Mouse (Mus musculus) midbrain, embryonic 16.5 days (tissue): ENCODE results near the gene Tmem141. TPM values are rescaled to one million over a fixed set of nuclear protein-coding genes. Genes with fewer than 3 reads are reported as not detected.

ENCODE experiments used
- ATAC-seq: fragments of 200-750 bp; cut with Nextera tagmentation; 2 replicates; pipeline ENCODE4 v1.8.0; 2017; ENCODE audit warnings: moderate TSS enrichment
- H3K27ac ChIP-seq: fragments of 300-500 bp; sonication (generic); 2 replicates; pipeline ENCODE4 v1.5.1; 2014; ENCODE audit warnings: mild to moderate bottlenecking, low read length, mixed read lengths
- H3K27me3 ChIP-seq: fragments of 300-500 bp; sonication (generic); 2 replicates; pipeline ENCODE4 v1.6.1; 2014; ENCODE audit warnings: low read depth, low read length, mixed read lengths; ENCODE audit not compliant: control insufficient read depth, insufficient read depth
- H3K36me3 ChIP-seq: fragments of 300-500 bp; sonication (generic); 2 replicates; pipeline ENCODE4 v1.6.1; 2014; ENCODE audit warnings: mild to moderate bottlenecking, low read length, moderate library complexity, mixed read lengths; ENCODE audit not compliant: control insufficient read depth, insufficient read depth
- H3K4me1 ChIP-seq: fragments of 300-500 bp; sonication (generic); 2 replicates; pipeline ENCODE4 v1.6.1; 2014; ENCODE audit warnings: mild to moderate bottlenecking, low read length, mixed read lengths; ENCODE audit not compliant: control insufficient read depth, insufficient read depth
- H3K4me2 ChIP-seq: fragments of 300-500 bp; sonication (generic); 2 replicates; pipeline ENCODE4 v1.6.1; 2014; ENCODE audit warnings: mild to moderate bottlenecking, low read length, mixed read lengths
- H3K4me3 ChIP-seq: fragments of 300-500 bp; sonication (generic); 2 replicates; pipeline ENCODE4 v1.5.1; 2014; ENCODE audit warnings: low read depth, mild to moderate bottlenecking, low read length, moderate library complexity, mixed read lengths
- H3K9ac ChIP-seq: fragments of 300-500 bp; sonication (generic); 2 replicates; pipeline ENCODE4 v1.6.1; 2014; ENCODE audit warnings: low read depth, low read length, mixed read lengths
- H3K9me3 ChIP-seq: fragments of 300-500 bp; sonication (generic); replicated peaks from 2 replicates; pipeline ENCODE4 v1.6.1; 2014; ENCODE audit warnings: mild to moderate bottlenecking, low read length, mixed read lengths; ENCODE audit not compliant: control insufficient read depth, poor library complexity, severe bottlenecking
- WGBS: fragments of 180-500 bp; shearing (Covaris S2); extraction: QIAGEN DNeasy Blood & Tissue Kit; methylation state at CpG from one replicate; pipeline ENCODE4 v1.1.7; 2014; 5-methylcytosine and 5-hydroxymethylcytosine counted together
- polyA plus RNA-seq: library from polyadenylated mRNA; unstranded; fragments of >200 nt; fragmentation: Nextera tagmentation; extraction: Ambion mirVana; gene quantifications from 2 replicates; pipeline ENCODE4 v1.2.1, GENCODE M21; 2015

Gene Tmem141
- 56.4 and 67.2 TPM in 2 replicates for polyA plus RNA-seq

DNA sequence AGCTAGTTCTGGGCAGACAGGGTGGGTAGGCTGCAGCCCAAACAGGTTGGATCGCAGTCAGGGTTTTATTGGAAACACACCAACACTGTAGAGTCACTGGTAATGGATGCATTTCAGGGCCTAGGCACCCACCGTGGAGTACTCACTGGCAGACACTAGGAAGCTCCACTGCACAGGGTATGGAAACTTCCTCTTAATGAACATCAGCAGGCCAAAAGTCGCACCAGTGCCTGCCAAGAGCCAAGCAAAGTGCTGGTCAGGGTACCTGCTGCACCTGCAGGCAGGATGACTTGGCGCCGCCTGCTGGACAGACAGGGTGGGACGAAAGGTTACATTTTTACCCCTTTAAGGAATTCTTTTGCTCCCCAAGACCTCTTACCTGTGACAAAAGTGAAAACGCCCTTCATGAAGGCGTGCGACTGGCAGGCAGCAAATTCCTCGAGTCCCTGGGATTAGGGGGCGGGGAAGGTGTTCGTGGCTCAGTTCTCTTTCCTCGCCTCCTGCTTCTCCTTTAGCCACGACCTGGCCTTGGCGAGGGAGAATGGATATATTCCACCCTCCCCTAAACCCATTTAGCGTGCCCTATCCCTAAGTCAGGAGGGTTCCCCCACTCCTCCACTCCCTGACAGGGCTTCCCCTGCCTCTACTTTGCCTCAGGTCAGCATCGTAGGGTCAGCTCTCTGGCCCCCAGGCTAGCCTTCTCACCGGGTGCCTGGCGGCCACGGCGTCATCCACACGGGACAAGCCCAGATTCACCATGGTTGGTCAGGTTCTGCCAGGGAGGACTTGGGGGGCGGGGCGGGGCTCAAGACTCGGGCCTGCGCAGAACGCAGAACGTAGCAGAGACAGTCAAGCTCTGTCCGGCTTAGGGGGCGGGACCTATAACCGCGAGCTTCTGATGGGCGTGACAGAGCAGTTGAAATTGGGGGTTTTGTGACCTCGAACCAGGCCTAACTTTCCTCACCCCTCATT lies at the start of gene Tmem141:
TSS of gene Tmem141 (minus strand) at position 777 of the 972 bp plus-strand sequence.
- Histone ChIP-seq H3K4me3 (peak within 1 kb of the TSS; percentile 61), H3K4me2 (peak within 1 kb of the TSS; percentile 85), H3K36me3 (no peaks in the 10 kb centered on the region), H3K27ac (peak within 1 kb of the TSS; percentile 80), H3K27me3 (peaks cover 11% of the 10 kb centered on the region), H3K9ac (peak within 1 kb of the TSS; percentile 81), H3K9me3 (no peaks in the 10 kb centered on the region), H3K4me1 (peaks cover 7% of the 10 kb centered on the region)
- WGBS, result 5% methylated on average over 34 of the region's 34 CpGs
- peak; percentile 97 for ATAC-seq

- Histone ChIP-seq H3K4me3 (no peak overlapping the region), H3K4me1 (no peaks in the 10 kb centered on the region), H3K9me3 (no peaks in the 10 kb centered on the region), H3K9ac (no peak overlapping the region), H3K36me3 (no peaks in the 10 kb centered on the region), H3K27me3 (no peaks in the 10 kb centered on the region), H3K27ac (no peak overlapping the region), H3K4me2 (no peak overlapping the region)
- 73% methylated on average over 1 of the region's 1 CpGs for WGBS
- ATAC-seq, result no peak
These were observed 44.7 kb upstream of the Tmem141 start for GRCm38 (mm10) chr2:25666516-25666915.

GRCm38 (mm10) chr2:25664125-25664524 lies 42.3 kb upstream of the Tmem141 start:
- Histone ChIP-seq H3K27me3 (no peaks in the 10 kb centered on the region), H3K27ac (no peak overlapping the region), H3K4me1 (no peaks in the 10 kb centered on the region), H3K9ac (no peak overlapping the region), H3K4me3 (no peak overlapping the region), H3K9me3 (no peaks in the 10 kb centered on the region), H3K4me2 (no peak overlapping the region), H3K36me3 (no peaks in the 10 kb centered on the region)
- ATAC-seq, result no peak
- WGBS, result 84% methylated on average over 5 of the region's 5 CpGs

GRCm38 (mm10) chr2:25663511-25663910 lies 41.7 kb upstream of the Tmem141 start:
- WGBS, result 77% methylated on average over 1 of the region's 1 CpGs
- Histone ChIP-seq H3K27me3 (no peaks in the 10 kb centered on the region), H3K9me3 (no peaks in the 10 kb centered on the region)

DNA sequence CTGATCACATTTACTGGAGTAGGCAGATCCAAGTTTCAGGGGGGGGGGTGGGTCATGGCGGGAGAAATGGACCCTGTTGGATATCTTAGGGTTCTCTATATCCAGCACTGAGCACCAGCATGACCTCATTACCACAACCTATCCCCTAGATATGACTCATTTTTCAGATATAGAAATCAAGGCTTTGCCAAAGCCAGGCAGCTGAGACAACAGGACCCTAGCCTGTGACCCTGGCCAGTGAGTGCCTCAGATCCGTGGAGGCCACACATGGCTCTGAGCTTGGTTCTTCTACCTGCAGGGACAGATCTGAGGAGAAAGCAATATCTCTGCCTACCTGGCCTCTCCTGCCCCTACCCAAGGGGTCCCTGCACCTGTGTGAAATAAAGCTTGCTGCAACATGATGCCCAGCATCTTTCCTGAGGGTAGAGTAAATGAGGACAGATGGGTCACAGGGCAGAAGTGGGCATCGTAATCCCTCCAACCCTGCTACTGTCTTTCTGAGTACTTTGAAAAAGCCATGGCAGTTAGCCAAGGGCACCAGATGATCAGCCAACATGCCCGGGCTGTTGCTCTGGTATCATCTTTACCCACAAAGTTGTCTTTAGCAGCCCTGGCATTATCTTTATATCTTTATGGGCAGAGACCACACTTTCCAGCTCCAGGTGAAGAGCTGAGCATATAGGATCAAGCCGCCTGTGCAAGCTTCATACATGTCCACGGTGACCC lies 39.6 kb upstream of the Tmem141 start:
- Histone ChIP-seq H3K4me2 (no peak overlapping the region), H3K9me3 (no peaks in the 10 kb centered on the region), H3K9ac (no peak overlapping the region), H3K4me3 (no peak overlapping the region), H3K36me3 (no peaks in the 10 kb centered on the region), H3K27me3 (no peaks in the 10 kb centered on the region), H3K4me1 (no peaks in the 10 kb centered on the region), H3K27ac (no peak overlapping the region)
- no peak for ATAC-seq
- 92% methylated on average over 6 of the region's 6 CpGs for WGBS

More at GRCm38 (mm10) chr2:25663511-25663910, 41.7 kb upstream of the Tmem141 start:
- H3K4me2 ChIP-seq, result no peak overlapping the region
- ATAC-seq, result no peak
- H3K4me1 ChIP-seq, result no peaks in the 10 kb centered on the region
- H3K4me3 ChIP-seq, result no peak overlapping the region
- H3K9ac ChIP-seq, result no peak overlapping the region
- no peak overlapping the region for H3K27ac ChIP-seq
- no peaks in the 10 kb centered on the region for H3K36me3 ChIP-seq

GRCm38 (mm10) chr2:25660279-25660678 lies 38.5 kb upstream of the Tmem141 start:
- 96% methylated on average over 8 of the region's 8 CpGs for WGBS
- no peak for ATAC-seq
- no peaks in the 10 kb centered on the region for H3K9me3 ChIP-seq

GRCm38 (mm10) chr2:25657652-25658051 lies 35.8 kb upstream of the Tmem141 start, which contains the start of gene Lcn5:
Lcn5 (plus strand) TSS chr2:25657952.
- H3K4me2 ChIP-seq, result no peak within 1 kb of the TSS
- no peaks in the 10 kb centered on the region for H3K36me3 ChIP-seq
- ATAC-seq, result no peak
- H3K4me3 ChIP-seq, result no peak within 1 kb of the TSS
- no peaks in the 10 kb centered on the region for H3K4me1 ChIP-seq
- no peak within 1 kb of the TSS for H3K27ac ChIP-seq
- no peaks in the 10 kb centered on the region for H3K9me3 ChIP-seq
- no peak within 1 kb of the TSS for H3K9ac ChIP-seq
- H3K27me3 ChIP-seq, result no peaks in the 10 kb centered on the region

More at GRCm38 (mm10) chr2:25660279-25660678, 38.5 kb upstream of the Tmem141 start:
- Histone ChIP-seq H3K27ac (no peak overlapping the region), H3K36me3 (no peaks in the 10 kb centered on the region), H3K4me2 (no peak overlapping the region), H3K9ac (no peak overlapping the region), H3K27me3 (no peaks in the 10 kb centered on the region), H3K4me3 (no peak overlapping the region), H3K4me1 (no peaks in the 10 kb centered on the region)

DNA sequence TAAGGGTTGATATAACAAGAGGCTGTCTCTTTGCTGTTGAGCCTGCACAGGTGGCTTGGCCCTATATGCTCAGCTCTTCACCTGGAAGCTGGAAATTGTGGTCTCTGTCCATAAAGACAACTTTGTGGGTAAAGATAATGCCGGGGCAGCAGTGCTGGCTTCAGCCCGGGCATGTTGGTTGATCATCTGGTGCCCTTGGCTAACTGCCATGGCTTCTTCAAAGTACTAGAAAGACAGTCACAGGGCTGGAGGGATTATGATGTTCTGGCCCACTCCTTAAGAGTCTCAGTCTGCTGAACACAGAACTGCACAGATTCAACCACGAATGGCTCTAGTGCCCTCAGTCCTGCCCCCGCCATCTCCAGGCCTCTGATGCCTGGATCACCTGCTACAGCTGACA lies 35.4 kb upstream of the Tmem141 start:
- no peak overlapping the region for H3K4me2 ChIP-seq
- no peaks in the 10 kb centered on the region for H3K36me3 ChIP-seq
- H3K27ac ChIP-seq, result no peak overlapping the region
- WGBS, result 84% methylated on average over 4 of the region's 4 CpGs
- H3K9ac ChIP-seq, result no peak overlapping the region
- no peaks in the 10 kb centered on the region for H3K9me3 ChIP-seq
- no peaks in the 10 kb centered on the region for H3K27me3 ChIP-seq
- H3K4me3 ChIP-seq, result no peak overlapping the region
- no peak for ATAC-seq
- no peaks in the 10 kb centered on the region for H3K4me1 ChIP-seq

DNA sequence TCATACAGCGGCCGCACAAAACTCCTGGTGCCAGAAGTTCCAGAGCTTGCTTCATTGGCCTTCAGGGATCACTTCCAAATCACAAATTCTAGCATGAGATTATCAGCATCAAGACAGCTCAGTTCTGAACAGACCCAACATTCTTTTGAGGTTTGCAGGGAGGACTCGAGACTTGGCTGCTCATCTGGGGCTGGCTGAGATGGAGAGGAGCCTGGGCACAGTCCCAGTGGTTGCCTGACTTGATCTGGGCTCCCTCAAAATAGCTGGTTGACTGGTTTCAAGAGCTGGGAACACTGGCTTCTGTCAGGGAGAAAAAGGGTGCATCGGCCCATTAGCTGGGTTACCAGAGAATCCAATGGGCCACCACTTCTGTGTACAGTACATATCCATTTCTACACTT lies 34.9 kb upstream of the Tmem141 start:
- 82% methylated on average over 4 of the region's 4 CpGs for WGBS
- ATAC-seq, result no peak
- Histone ChIP-seq H3K4me2 (no peak overlapping the region), H3K9me3 (no peaks in the 10 kb centered on the region), H3K9ac (no peak overlapping the region), H3K4me1 (no peaks in the 10 kb centered on the region), H3K27me3 (no peaks in the 10 kb centered on the region), H3K27ac (no peak overlapping the region), H3K36me3 (no peaks in the 10 kb centered on the region), H3K4me3 (no peak overlapping the region)
